Mouse (Mus musculus) hindbrain, embryonic 10.5 days (tissue): ENCODE measurements around the gene Csnk2b. TPM values are rescaled to one million over a fixed set of nuclear protein-coding genes. Genes with fewer than 3 reads are reported as not detected.

Source experiments
- DNase-seq: peaks from one replicate; pipeline ENCODE4 v3.0.0-alpha.2; 2017; ENCODE audit warnings: low spot score
- H3K27ac ChIP-seq: fragments of 300-500 bp; sonication (generic); 2 replicates; pipeline ENCODE4 v1.5.1; 2016; ENCODE audit warnings: mild to moderate bottlenecking, moderate library complexity
- H3K27me3 ChIP-seq: fragments of 300-500 bp; sonication (generic); 2 replicates; pipeline ENCODE4 v1.6.1; 2016; ENCODE audit warnings: mild to moderate bottlenecking; ENCODE audit not compliant: poor library complexity, insufficient read depth, severe bottlenecking
- H3K36me3 ChIP-seq: fragments of 300-500 bp; sonication (generic); 2 replicates; pipeline ENCODE4 v1.6.1; 2016; ENCODE audit warnings: mild to moderate bottlenecking, moderate library complexity
- H3K4me1 ChIP-seq: fragments of 300-500 bp; sonication (generic); replicated peaks from 2 replicates; pipeline ENCODE4 v1.6.1; 2016; ENCODE audit warnings: mild to moderate bottlenecking
- H3K4me3 ChIP-seq: fragments of 300-500 bp; sonication (generic); 2 replicates; pipeline ENCODE4 v1.5.1; 2016; ENCODE audit warnings: mild to moderate bottlenecking, moderate library complexity
- H3K9me3 ChIP-seq: fragments of 300-500 bp; sonication (generic); 2 replicates; pipeline ENCODE4 v1.6.1; 2016; ENCODE audit warnings: mild to moderate bottlenecking, moderate library complexity
- WGBS: fragments of 180-500 bp; shearing (Covaris S2); methylation state at CpG from one replicate; pipeline ENCODE4 v1.1.7; 2016; 5-methylcytosine and 5-hydroxymethylcytosine counted together
- polyA plus RNA-seq: library from polyadenylated mRNA; unstranded; fragments of >200 nt; fragmentation: Nextera tagmentation; extraction: Ambion mirVana; gene quantifications from 2 replicates; pipeline ENCODE4 v1.2.1, GENCODE M21; 2016

Gene Csnk2b
- polyA plus RNA-seq, 1 experiment from 2014 or later, result 328 TPM

GRCm38 (mm10) chr17:35074097-35074496, 47.8 kb downstream of the Csnk2b start:
- no peak overlapping the region for H3K4me3 ChIP-seq
- peaks cover 8% of the 10 kb centered on the region; the same call in 1 of the 2 replicates for H3K27me3 ChIP-seq
- WGBS, result 56% methylated on average over 17 of the region's 17 CpGs
- peak overlapping the region; percentile 50 for H3K27ac ChIP-seq
- H3K4me1 ChIP-seq, result peaks cover 28% of the 10 kb centered on the region
- no peak for DNase-seq
- no peaks in the 10 kb centered on the region for H3K36me3 ChIP-seq
- H3K9me3 ChIP-seq, result no peaks in the 10 kb centered on the region

- Histone ChIP-seq H3K27ac (no peak overlapping the region), H3K9me3 (no peaks in the 10 kb centered on the region), H3K4me3 (no peak overlapping the region), H3K36me3 (no peaks in the 10 kb centered on the region), H3K4me1 (peaks cover 9% of the 10 kb centered on the region), H3K27me3 (peaks cover 28% of the 10 kb centered on the region)
- WGBS, result 82% methylated on average over 9 of the region's 9 CpGs
- no peak for DNase-seq
These were observed 50.4 kb downstream of the Csnk2b start for GRCm38 (mm10) chr17:35071454-35071853.

- DNase-seq, result no peak
- Histone ChIP-seq H3K9me3 (no peaks in the 10 kb centered on the region), H3K27ac (no peak overlapping the region), H3K27me3 (peaks cover 36% of the 10 kb centered on the region), H3K4me3 (no peak overlapping the region), H3K4me1 (peaks cover 9% of the 10 kb centered on the region), H3K36me3 (no peaks in the 10 kb centered on the region)
- WGBS, result 61% methylated on average over 6 of the region's 6 CpGs
These were observed 51.2 kb downstream of the Csnk2b start for GRCm38 (mm10) chr17:35070556-35071229.

GRCm38 (mm10) chr17:35068213-35068914, 53.5 kb downstream of the Csnk2b start:
- Histone ChIP-seq H3K9me3 (no peaks in the 10 kb centered on the region), H3K27ac (no peak overlapping the region), H3K27me3 (peaks cover 55% of the 10 kb centered on the region), H3K36me3 (peaks cover 1% of the 10 kb centered on the region), H3K4me3 (no peak overlapping the region), H3K4me1 (peaks cover 29% of the 10 kb centered on the region)
- WGBS, result 86% methylated on average over 17 of the region's 17 CpGs
- DNase-seq, result no peak

Other genes starting within 250 kb of the Csnk2b start
- gene Zbtb12, start 242.6 kb downstream of the Csnk2b start, polyA plus RNA-seq, result 5.2 and 5.6 TPM in 2 replicates
- 0.14 TPM in 1 of 2 replicates, not detected in the other for gene Gm20547, start 240.0 kb downstream of the Csnk2b start, polyA plus RNA-seq
- gene C2, start 223.8 kb downstream of the Csnk2b start, polyA plus RNA-seq, result 0.58 and 1.0 TPM in 2 replicates
- 98.2 and 100 TPM in 2 replicates for gene Ehmt2, start 223.6 kb downstream of the Csnk2b start, polyA plus RNA-seq
- gene Slc44a4, start 207.6 kb downstream of the Csnk2b start, polyA plus RNA-seq, result 0.41 TPM in 1 of 2 replicates, not detected in the other
- 16.2 and 20.7 TPM in 2 replicates for gene Neu1, start 190.8 kb downstream of the Csnk2b start, polyA plus RNA-seq
- gene Hspa1b, start 162.8 kb downstream of the Csnk2b start, polyA plus RNA-seq, result 0.09 and 0.20 TPM in 2 replicates
- 0.42 TPM in 1 of 2 replicates, not detected in the other for gene Gm20481, start 152.1 kb downstream of the Csnk2b start, polyA plus RNA-seq
- 0.90 and 1.7 TPM in 2 replicates for gene Hspa1a, start 149.9 kb downstream of the Csnk2b start, polyA plus RNA-seq
- gene Hspa1l, start 149.3 kb downstream of the Csnk2b start, polyA plus RNA-seq, result 0.76 and 0.78 TPM in 2 replicates
- 278 and 314 TPM in 2 replicates for gene Lsm2, start 140.2 kb downstream of the Csnk2b start, polyA plus RNA-seq
- 176 and 199 TPM in 2 replicates for gene Vars, start 121.1 kb downstream of the Csnk2b start, polyA plus RNA-seq
- 0.10 and 0.24 TPM in 2 replicates for gene Vwa7, start 105.5 kb downstream of the Csnk2b start, polyA plus RNA-seq
- 5.2 and 5.6 TPM in 2 replicates for gene Sapcd1, start 94.0 kb downstream of the Csnk2b start, polyA plus RNA-seq
- gene Msh5, start 75.3 kb downstream of the Csnk2b start, polyA plus RNA-seq, result 3.9 and 6.4 TPM in 2 replicates
- 232 and 239 TPM in 2 replicates for gene Clic1, start 72.1 kb downstream of the Csnk2b start, polyA plus RNA-seq
- 536 and 664 TPM in 2 replicates for gene Ddah2, start 63.0 kb downstream of the Csnk2b start, polyA plus RNA-seq
- gene Ly6g6c, start 56.7 kb downstream of the Csnk2b start, polyA plus RNA-seq, result 0.20 and 0.27 TPM in 2 replicates
- gene Mpig6b, start 55.9 kb downstream of the Csnk2b start, polyA plus RNA-seq, result 0.76 and 1.1 TPM in 2 replicates
- gene Ly6g6e, start 45.2 kb downstream of the Csnk2b start, polyA plus RNA-seq, result 0.76 and 0.97 TPM in 2 replicates
- 2.1 and 2.4 TPM in 2 replicates for gene Ly6g6d, start 44.0 kb downstream of the Csnk2b start, polyA plus RNA-seq
- 0.67 and 0.80 TPM in 2 replicates for gene Ly6g6f, start 36.4 kb downstream of the Csnk2b start, polyA plus RNA-seq
- 58.2 and 67.1 TPM in 2 replicates for gene Abhd16a, start 32.8 kb downstream of the Csnk2b start, polyA plus RNA-seq
- not detected in 2 replicates for gene Ly6g5c, start 13.8 kb downstream of the Csnk2b start, polyA plus RNA-seq
- gene Ly6g5b, start 6.6 kb downstream of the Csnk2b start, polyA plus RNA-seq, result 0.90 and 1.7 TPM in 2 replicates
- 33.1 and 33.5 TPM in 2 replicates for gene Gpank1, start 598 bp downstream of the Csnk2b start, polyA plus RNA-seq
- 10.0 and 10.2 TPM in 2 replicates for gene D17H6S53E, start 4.3 kb upstream of the Csnk2b start, polyA plus RNA-seq
- gene Apom, start 10.0 kb upstream of the Csnk2b start, polyA plus RNA-seq, result 0.16 and 0.49 TPM in 2 replicates
- 70.3 and 77.6 TPM in 2 replicates for gene Bag6, start 13.1 kb upstream of the Csnk2b start, polyA plus RNA-seq
- 193 and 221 TPM in 2 replicates for gene Prrc2a, start 42.8 kb upstream of the Csnk2b start, polyA plus RNA-seq
- 4.2 and 6.5 TPM in 2 replicates for gene Aif1, start 54.0 kb upstream of the Csnk2b start, polyA plus RNA-seq
- 4.8 and 11.9 TPM in 2 replicates for gene Lst1, start 66.4 kb upstream of the Csnk2b start, polyA plus RNA-seq
- gene Ltb, start 72.4 kb upstream of the Csnk2b start, polyA plus RNA-seq, result 0.17 and 0.19 TPM in 2 replicates
- gene Tnf, start 80.0 kb upstream of the Csnk2b start, polyA plus RNA-seq, result not detected in 2 replicates
- not detected in 2 replicates for gene Lta, start 83.3 kb upstream of the Csnk2b start, polyA plus RNA-seq
- 0.42 and 0.46 TPM in 2 replicates for gene Gm16181, start 98.8 kb upstream of the Csnk2b start, polyA plus RNA-seq
- gene Atp6v1g2, start 111.6 kb upstream of the Csnk2b start, polyA plus RNA-seq, result 7.6 and 12.9 TPM in 2 replicates
- gene Nfkbil1, start 113.7 kb upstream of the Csnk2b start, polyA plus RNA-seq, result 10.2 and 11.6 TPM in 2 replicates
- gene Ddx39b, start 119.7 kb upstream of the Csnk2b start, polyA plus RNA-seq, result 661 and 692 TPM in 2 replicates
- 54.3 and 60.1 TPM in 2 replicates for gene H2-D1, start 140.7 kb upstream of the Csnk2b start, polyA plus RNA-seq
- not detected in 2 replicates for gene H2-Q1, start 198.4 kb upstream of the Csnk2b start, polyA plus RNA-seq
- 0.73 and 0.76 TPM in 2 replicates for gene H2-Q2, start 220.2 kb upstream of the Csnk2b start, polyA plus RNA-seq